Mouse (Mus musculus): ENCODE results near the gene D11Wsu47e. TPM values are rescaled to one million over a fixed set of nuclear protein-coding genes. Genes with fewer than 3 reads are reported as not detected.
A peak's percentile ranks its signal among the peaks of the same experiment; 100 is the strongest.

Gene D11Wsu47e
- 24.3 and 26.2 TPM in 2 replicates for polyA plus RNA-seq (2016; fragmentation: Nextera tagmentation; extraction: Ambion mirVana)

DNA sequence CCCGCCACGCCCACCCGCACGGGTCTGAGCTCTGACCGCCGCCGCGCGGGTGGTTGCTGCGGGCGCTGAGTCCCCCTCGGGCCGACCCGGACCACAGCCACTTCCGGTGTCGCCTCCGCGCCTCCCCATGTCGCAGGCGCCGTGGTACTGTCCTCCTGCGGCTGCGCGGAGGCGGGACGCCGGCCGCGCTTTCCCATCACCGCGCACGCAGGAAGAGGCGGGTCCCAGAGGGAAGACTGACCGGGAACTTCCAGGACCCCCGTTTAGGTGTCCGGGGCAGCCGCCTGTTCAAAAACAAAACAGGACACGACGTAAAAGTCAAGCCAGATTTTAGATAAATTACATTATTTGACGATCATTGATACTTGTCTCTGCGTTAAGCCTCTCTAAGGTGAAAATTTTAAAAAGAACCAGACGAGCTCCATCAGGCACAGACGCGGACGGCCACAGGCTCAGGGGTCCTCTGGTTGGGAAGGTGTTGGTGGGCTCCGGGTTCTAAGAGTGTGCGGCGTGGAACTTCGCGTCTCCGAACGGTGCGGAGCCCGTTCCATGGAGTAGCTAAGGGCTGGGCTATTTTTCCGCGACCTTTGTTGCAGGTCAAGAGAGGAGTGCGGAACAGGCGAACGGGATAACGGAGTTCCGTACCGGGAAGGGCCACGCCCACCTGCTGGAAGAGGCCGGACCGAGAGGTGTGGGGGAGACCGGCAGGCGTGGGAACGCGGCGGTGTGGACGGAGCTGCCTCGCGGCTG, at the start of gene D11Wsu47e, which contains the start of gene Fam104a:
D11Wsu47e (plus strand) TSS at position 456 of the 750 bp plus-strand sequence.
Fam104a (minus strand) TSS at position 199 of the 750 bp plus-strand sequence.
- peak within 1 kb of the TSS; percentile 97 for H3K27ac ChIP-seq (replicated peaks)
- H3K4me2 ChIP-seq (replicated peaks) = peak within 1 kb of the TSS; percentile 84
- H3K27me3 ChIP-seq = no peaks in the 10 kb centered on the region
- no peaks in the 10 kb centered on the region for H3K9me3 ChIP-seq
- H3K9ac ChIP-seq (replicated peaks) = peak within 1 kb of the TSS; percentile 92
- peaks cover 15% of the 10 kb centered on the region for H3K36me3 ChIP-seq
- peaks cover 43% of the 10 kb centered on the region for H3K4me1 ChIP-seq
- peak; percentile 93 for ATAC-seq (ENCODE audit: low FRiP score, low read depth)
- H3K4me3 ChIP-seq = peak within 1 kb of the TSS; percentile 94
- WGBS = under 1% methylated on average over 67 of the region's 73 CpGs

DNA sequence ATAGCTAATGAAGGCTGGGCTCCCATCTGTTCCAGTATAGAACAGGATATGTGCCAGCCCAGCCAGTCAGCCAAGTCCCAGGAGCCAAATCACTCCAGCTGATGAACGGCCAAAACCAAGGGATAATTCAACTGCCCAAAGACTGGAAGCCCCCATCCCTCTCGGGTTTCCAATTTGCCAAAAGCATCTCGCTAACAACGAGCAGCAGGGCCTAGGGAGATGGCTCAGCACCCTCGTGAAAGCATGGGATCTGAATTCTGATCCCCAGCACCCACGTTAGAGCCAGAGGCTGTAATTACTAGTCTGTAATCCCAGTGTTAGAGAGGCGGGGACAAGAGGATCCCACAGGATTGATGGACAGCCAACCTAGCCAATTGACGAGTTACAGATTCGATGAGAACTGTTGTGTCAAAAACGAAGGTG, 49.5 kb upstream of the D11Wsu47e start:
- 70% methylated on average over 10 of the region's 10 CpGs for WGBS
- Histone ChIP-seq H3K27me3 (no peaks in the 10 kb centered on the region), H3K27ac (replicated peaks) (no peak overlapping the region), H3K4me1 (no peaks in the 10 kb centered on the region), H3K4me3 (no peak overlapping the region), H3K36me3 (no peaks in the 10 kb centered on the region), H3K4me2 (replicated peaks) (no peak overlapping the region), H3K9me3 (0 out of 2 replicates have a peak, but pooled peaks cover 4% of the 10 kb centered on the region), H3K9ac (replicated peaks) (no peak overlapping the region)
- no peak for ATAC-seq (ENCODE audit: low FRiP score, low read depth)

DNA sequence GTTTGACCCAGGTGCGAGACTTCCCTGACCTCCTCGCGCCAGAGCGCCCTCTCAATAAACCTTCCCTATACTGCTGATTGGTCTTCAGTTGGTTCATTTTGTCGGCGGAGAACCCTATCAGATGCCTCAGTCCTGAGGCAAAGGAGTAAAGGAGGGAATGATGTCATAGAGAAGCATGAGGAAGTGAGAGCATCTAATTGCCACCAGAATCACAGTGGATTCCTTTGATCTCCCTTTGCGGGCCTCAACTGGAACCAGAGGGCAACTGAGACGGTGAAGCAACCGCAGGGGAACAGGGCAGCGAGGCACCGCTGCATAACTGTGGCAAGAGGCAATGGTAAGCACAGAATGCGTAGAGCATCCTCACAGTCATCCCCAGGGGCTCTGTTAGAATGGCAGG, 45.5 kb upstream of the D11Wsu47e start:
- H3K9me3 ChIP-seq = 0 out of 2 replicates have a peak, but pooled peaks cover 8% of the 10 kb centered on the region
- no peak overlapping the region for H3K9ac ChIP-seq (replicated peaks)
- H3K36me3 ChIP-seq = no peaks in the 10 kb centered on the region
- H3K27ac ChIP-seq (replicated peaks) = no peak overlapping the region
- no peak overlapping the region for H3K4me3 ChIP-seq
- H3K4me1 ChIP-seq = no peaks in the 10 kb centered on the region
- no peak overlapping the region for H3K4me2 ChIP-seq (replicated peaks)
- ATAC-seq (ENCODE audit: low FRiP score, low read depth) = no peak
- 95% methylated on average over 12 of the region's 12 CpGs for WGBS
- peaks cover 6% of the 10 kb centered on the region; the same call in 1 of the 2 replicates for H3K27me3 ChIP-seq

DNA sequence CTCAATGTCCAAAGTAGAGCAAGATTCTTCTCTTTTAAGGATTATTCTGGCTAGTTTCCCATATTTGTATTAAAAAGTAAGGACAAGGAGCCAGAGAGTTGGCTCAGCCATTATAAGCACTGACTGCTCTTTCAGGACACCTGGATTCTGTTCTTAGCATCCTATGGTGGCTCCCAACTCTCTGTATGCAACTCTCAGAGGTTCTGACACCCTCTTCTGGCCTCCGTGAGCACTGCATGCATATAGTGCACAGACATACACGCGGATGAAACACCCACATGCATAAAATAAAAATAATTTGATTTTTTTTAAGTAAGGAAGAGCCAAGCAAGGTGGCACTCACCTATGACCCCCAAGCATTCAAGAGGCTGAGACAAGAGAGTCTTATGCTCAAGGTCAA, 39.0 kb upstream of the D11Wsu47e start:
- no peak for ATAC-seq (ENCODE audit: low FRiP score, low read depth)
- Histone ChIP-seq H3K9ac (replicated peaks) (no peak overlapping the region), H3K27ac (replicated peaks) (no peak overlapping the region), H3K27me3 (peaks cover 24% of the 10 kb centered on the region), H3K4me2 (replicated peaks) (no peak overlapping the region), H3K36me3 (no peaks in the 10 kb centered on the region), H3K9me3 (0 out of 2 replicates have a peak, but pooled peaks cover under 1% of the 10 kb centered on the region), H3K4me1 (peaks cover 16% of the 10 kb centered on the region), H3K4me3 (no peak overlapping the region)
- WGBS = 85% methylated on average over 3 of the region's 3 CpGs

DNA sequence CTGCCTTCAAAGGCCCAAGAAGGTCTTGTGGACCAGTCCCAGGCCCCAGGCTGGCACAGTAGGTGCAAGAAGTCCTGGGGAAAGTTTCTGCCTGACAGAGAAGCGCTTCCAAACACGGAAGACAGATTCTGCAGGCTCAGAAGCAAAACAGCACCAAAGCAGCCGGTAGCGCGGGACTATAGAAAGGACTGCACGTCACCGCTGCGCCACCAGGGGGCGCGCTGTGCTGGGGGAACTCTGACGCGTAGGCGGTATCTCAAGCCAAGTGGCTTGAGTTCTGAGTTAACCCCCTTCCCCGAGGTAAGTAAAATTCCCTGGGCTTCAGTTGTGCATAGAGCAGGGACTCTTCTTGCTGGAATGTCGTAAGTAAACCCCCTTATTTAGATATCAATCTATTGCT, 36.1 kb upstream of the D11Wsu47e start:
- no peak for ATAC-seq (ENCODE audit: low FRiP score, low read depth)

DNA sequence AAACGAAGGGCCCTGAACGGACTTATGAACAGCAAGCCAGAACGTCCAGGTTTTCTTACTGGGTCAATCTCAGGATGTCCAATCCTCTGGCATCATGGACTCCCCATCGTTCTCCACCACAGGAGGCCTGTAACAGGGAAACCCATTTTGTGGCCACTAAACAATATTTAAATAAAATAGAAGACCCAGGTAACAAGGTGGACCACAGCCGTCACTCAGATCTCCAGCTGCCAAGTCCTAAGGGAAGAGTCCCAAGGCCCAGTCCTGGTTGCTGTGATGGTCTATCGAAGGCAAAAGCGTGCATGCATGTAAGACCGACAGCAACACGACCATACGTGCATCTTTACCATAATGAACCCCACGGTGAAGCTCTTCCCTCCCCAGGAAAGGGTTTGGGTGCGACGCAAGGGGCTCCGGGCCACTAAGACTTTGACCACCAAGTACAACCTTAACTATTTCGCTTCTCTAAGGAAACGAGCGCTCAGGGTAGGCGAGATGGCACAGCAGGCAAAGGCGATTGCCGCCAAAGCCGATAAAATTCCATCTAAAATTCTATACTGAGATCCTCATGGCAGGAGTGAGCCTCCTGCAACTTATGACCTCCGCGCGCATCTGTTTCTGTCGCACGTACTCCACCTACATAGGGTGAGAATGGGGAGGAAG, 35.4 kb upstream of the D11Wsu47e start, which contains the start of gene Cog1:
Cog1 (plus strand) TSS at position 480 of the 663 bp plus-strand sequence.
- Histone ChIP-seq H3K4me2 (replicated peaks) (peak within 1 kb of the TSS; percentile 73), H3K4me3 (peak within 1 kb of the TSS; percentile 96), H3K9ac (replicated peaks) (peak within 1 kb of the TSS; percentile 90), H3K36me3 (peaks cover 23% of the 10 kb centered on the region), H3K27me3 (peaks cover 19% of the 10 kb centered on the region), H3K9me3 (no peaks in the 10 kb centered on the region), H3K4me1 (peaks cover 33% of the 10 kb centered on the region), H3K27ac (replicated peaks) (peak within 1 kb of the TSS; percentile 92)
- no peak; the same call in 1 of the 2 replicates for ATAC-seq (ENCODE audit: low FRiP score, low read depth)
- 41% methylated on average over 26 of the region's 26 CpGs for WGBS

More for the DNA sequence above, 36.1 kb upstream of the D11Wsu47e start:
- Histone ChIP-seq H3K36me3 (peaks cover 16% of the 10 kb centered on the region), H3K27ac (replicated peaks) (no peak overlapping the region), H3K4me3 (no peak overlapping the region), H3K9me3 (no peaks in the 10 kb centered on the region), H3K27me3 (peaks cover 23% of the 10 kb centered on the region), H3K4me2 (replicated peaks) (peak overlapping the region; percentile 73), H3K9ac (replicated peaks) (no peak overlapping the region), H3K4me1 (peaks cover 33% of the 10 kb centered on the region)
- 2% methylated on average over 15 of the region's 15 CpGs for WGBS

DNA sequence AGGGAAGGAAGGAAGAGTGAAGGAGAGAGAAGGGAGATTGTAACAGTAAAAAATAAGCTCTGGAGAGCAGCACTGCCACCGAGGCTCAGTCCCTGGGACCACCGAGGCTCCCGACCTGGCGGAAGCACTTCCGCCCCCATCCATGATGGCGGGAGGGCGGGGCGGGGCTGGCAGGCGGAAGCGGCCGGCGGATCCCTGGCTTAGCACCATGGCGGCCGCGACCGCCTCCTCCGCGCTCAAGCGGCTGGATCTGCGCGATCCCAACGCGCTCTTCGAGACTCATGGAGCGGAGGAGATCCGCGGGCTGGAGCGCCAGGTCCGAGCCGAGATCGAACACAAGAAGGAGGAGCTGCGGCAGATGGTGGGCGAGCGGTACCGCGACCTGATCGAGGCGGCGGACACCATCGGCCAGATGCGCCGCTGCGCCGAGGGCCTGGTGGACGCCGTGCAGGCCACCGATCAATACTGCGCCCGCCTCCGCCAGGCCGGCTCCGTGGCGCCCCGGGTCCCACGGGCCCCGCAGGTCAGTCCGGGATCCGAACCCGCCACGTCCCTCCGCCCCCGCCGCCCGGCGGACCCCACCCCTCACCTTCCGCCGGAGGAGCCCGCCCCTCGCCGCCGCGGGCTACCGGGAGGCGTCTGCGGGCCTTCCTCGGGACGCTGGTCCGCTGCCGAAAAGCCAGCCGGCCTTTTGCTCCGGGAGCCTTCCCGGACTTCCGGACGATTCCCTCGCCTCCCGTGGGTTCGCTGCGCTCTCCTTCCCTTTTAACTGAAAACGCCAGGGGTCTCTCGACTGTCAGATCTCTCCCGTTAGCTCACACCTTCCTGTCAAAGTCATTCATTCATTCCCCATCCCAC, 34.6 kb upstream of the D11Wsu47e start, which contains the start of gene Slc39a11:
Slc39a11 (minus strand) TSS at position 727 of the 858 bp plus-strand sequence.
- H3K4me1 ChIP-seq = peaks cover 33% of the 10 kb centered on the region
- ATAC-seq (ENCODE audit: low FRiP score, low read depth) = peak; percentile 81
- peak within 1 kb of the TSS; percentile 92 for H3K27ac ChIP-seq (replicated peaks)
- H3K9ac ChIP-seq (replicated peaks) = peak within 1 kb of the TSS; percentile 90
- H3K4me2 ChIP-seq (replicated peaks) = peak within 1 kb of the TSS; percentile 73
- under 1% methylated on average over 89 of the region's 91 CpGs for WGBS
- peaks cover 15% of the 10 kb centered on the region for H3K27me3 ChIP-seq
- H3K4me3 ChIP-seq = peak within 1 kb of the TSS; percentile 96
- H3K9me3 ChIP-seq = no peaks in the 10 kb centered on the region
- peaks cover 31% of the 10 kb centered on the region for H3K36me3 ChIP-seq

DNA sequence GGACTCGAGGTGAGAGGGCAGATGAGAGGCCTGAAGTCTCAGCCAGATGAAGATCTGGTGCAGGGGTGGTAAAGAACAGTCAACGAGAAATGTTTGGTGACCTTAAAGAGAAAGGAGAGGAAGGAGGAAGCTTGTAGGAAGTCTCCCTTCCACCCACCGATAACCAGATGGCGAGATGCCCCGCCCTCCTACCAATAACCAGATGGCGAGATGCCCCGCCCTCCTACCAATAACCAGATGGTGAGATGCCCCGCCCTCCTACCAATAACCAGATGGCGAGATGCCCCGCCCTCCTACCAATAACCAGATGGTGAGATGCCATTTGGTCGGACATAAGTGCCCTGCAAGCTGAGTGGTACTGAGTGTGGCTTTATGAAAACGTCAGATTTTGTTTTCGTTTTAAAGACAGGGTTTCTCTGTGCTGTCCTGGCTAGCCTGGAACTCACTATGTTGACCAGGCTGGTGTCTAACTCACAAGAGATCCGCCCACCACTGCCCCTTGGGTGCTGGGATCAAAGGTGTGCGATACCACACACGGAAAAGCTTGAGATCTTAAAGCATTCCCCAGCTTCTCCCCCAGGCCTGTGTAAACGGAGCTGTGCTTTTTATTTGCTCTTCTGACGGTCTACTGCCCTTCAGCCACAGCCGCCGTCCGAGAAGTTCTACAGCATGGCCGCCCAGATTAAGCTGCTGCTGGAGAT, 32.9 kb upstream of the D11Wsu47e start:
- whole genome bisulfite sequencing = 69% methylated on average over 22 of the region's 22 CpGs
- no peak overlapping the region for H3K4me3 ChIP-seq
- ATAC-seq (ENCODE audit: low FRiP score, low read depth) = no peak
- H3K9me3 ChIP-seq = no peaks in the 10 kb centered on the region
- H3K9ac ChIP-seq (replicated peaks) = no peak overlapping the region
- H3K27me3 ChIP-seq = peaks cover 8% of the 10 kb centered on the region
- H3K4me1 ChIP-seq = peaks cover 33% of the 10 kb centered on the region
- H3K36me3 ChIP-seq = peaks cover 48% of the 10 kb centered on the region
- peak overlapping the region; percentile 92 for H3K27ac ChIP-seq (replicated peaks)
- H3K4me2 ChIP-seq (replicated peaks) = peak overlapping the region; percentile 73

DNA sequence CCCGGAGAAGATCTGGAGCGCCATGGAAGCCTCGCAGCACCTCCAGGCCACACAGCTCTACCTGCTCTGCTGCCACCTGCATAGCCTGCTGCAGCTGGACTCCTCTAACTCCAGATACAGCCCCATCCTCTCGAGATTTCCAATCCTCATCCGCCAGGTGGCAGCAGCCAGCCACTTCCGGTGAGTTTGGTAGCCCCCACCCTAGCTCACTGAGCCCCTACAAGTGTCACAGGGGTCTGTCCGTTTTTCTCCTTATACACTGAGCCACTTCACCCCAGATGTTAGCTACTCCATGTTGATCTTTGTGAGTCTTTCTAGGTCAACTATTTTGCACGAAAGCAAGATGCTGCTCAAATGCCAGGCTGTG, 32.3 kb upstream of the D11Wsu47e start:
- peak overlapping the region; percentile 5; the same call in 1 of the 2 replicates for H3K4me2 ChIP-seq (replicated peaks)
- WGBS = 43% methylated on average over 8 of the region's 8 CpGs
- no peak; the same call in 1 of the 2 replicates for ATAC-seq (ENCODE audit: low FRiP score, low read depth)
- H3K9me3 ChIP-seq = no peaks in the 10 kb centered on the region
- no peak overlapping the region for H3K9ac ChIP-seq (replicated peaks)
- peak overlapping the region; percentile 58 for H3K27ac ChIP-seq (replicated peaks)
- peaks cover 8% of the 10 kb centered on the region for H3K27me3 ChIP-seq
- H3K4me1 ChIP-seq = peaks cover 33% of the 10 kb centered on the region
- H3K36me3 ChIP-seq = peaks cover 54% of the 10 kb centered on the region
- no peak overlapping the region for H3K4me3 ChIP-seq

DNA sequence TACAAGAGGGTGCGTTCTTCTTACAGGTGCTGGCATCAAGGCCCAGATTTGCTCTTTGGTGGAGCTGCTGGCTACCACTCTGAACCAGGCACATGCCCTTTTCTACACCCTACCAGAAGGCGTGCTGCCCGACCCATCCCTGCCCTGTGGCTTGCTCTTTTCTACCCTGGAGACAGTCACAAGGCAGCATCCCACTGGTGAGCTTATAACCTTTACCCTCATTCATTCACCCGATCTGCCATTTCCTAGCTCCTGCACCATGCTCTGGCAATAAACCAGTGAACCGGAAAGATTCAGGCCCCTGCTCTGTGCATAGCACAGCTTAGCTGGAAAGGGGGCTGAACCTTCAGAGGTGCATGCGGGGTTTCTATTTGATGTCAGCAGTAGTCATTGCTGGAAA, 31.7 kb upstream of the D11Wsu47e start:
- no peak overlapping the region for H3K9ac ChIP-seq (replicated peaks)
- no peak overlapping the region for H3K27ac ChIP-seq (replicated peaks)
- 89% methylated on average over 6 of the region's 6 CpGs for WGBS

DNA sequence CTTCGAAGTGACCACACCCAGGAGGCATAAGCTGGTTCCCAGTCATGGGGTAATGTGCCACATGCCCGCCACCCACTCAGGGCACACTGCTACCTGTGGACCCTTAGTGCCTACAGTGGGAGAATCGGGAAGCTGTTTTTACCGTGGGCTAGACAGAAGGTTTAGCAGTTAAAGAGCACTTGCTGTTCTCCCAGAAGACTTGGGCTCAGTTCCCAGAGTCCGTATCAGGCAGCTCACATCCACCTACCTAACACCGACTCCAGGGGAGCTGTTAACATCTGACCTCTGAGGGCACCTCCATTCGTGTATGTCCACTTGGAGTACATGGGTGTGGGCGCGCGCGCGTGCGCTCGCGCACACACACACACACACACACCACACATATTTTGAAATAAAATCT, 30.1 kb upstream of the D11Wsu47e start:
- Histone ChIP-seq H3K4me1 (peaks cover 22% of the 10 kb centered on the region), H3K9ac (replicated peaks) (no peak overlapping the region), H3K9me3 (no peaks in the 10 kb centered on the region), H3K4me2 (replicated peaks) (no peak overlapping the region), H3K27ac (replicated peaks) (no peak overlapping the region), H3K4me3 (no peak overlapping the region), H3K36me3 (peaks cover 76% of the 10 kb centered on the region), H3K27me3 (no peaks in the 10 kb centered on the region)
- 93% methylated on average over 15 of the region's 15 CpGs for WGBS
- ATAC-seq (ENCODE audit: low FRiP score, low read depth) = no peak

More for the DNA sequence above, 31.7 kb upstream of the D11Wsu47e start:
- peaks cover 60% of the 10 kb centered on the region for H3K36me3 ChIP-seq
- H3K4me2 ChIP-seq (replicated peaks) = no peak overlapping the region
- ATAC-seq (ENCODE audit: low FRiP score, low read depth) = no peak
- peaks cover 4% of the 10 kb centered on the region; the same call in 1 of the 2 replicates for H3K27me3 ChIP-seq
- H3K4me3 ChIP-seq = no peak overlapping the region
- peaks cover 33% of the 10 kb centered on the region for H3K4me1 ChIP-seq
- no peaks in the 10 kb centered on the region for H3K9me3 ChIP-seq
